Mouse (Mus musculus): ENCODE results near the gene Rfc4. TPM values are rescaled to one million over a fixed set of nuclear protein-coding genes. Genes with fewer than 3 reads are reported as not detected.

Gene Rfc4
- polyA plus RNA-seq, 1 experiment from 2014 or later: 76.2 TPM

- H3K4me2 ChIP-seq (replicated peaks): no peak overlapping the region
- H3K36me3 ChIP-seq: no peaks in the 10 kb centered on the region
- H3K27me3 ChIP-seq: no peaks in the 10 kb centered on the region
- H3K9ac ChIP-seq (replicated peaks): no peak overlapping the region
- H3K4me1 ChIP-seq (replicated peaks): no peaks in the 10 kb centered on the region
- H3K27ac ChIP-seq: no peak overlapping the region
- ATAC-seq: no peak
- H3K9me3 ChIP-seq: no peaks in the 10 kb centered on the region
- 93% methylated on average over 13 of the region's 13 CpGs for WGBS
- H3K4me3 ChIP-seq (replicated peaks): no peak overlapping the region
These were observed 29.5 kb upstream of the Rfc4 start for GRCm38 (mm10) chr16:23157013-23157412.

- H3K4me2 ChIP-seq (replicated peaks): no peak overlapping the region
- no peaks in the 10 kb centered on the region for H3K9me3 ChIP-seq
- ATAC-seq: no peak
- WGBS: 83% methylated on average over 5 of the region's 5 CpGs
- H3K27me3 ChIP-seq: no peaks in the 10 kb centered on the region
- no peak overlapping the region for H3K9ac ChIP-seq (replicated peaks)
- no peaks in the 10 kb centered on the region for H3K4me1 ChIP-seq (replicated peaks)
- H3K27ac ChIP-seq: no peak overlapping the region
- no peaks in the 10 kb centered on the region for H3K36me3 ChIP-seq
- H3K4me3 ChIP-seq (replicated peaks): no peak overlapping the region
These were observed 26.7 kb upstream of the Rfc4 start for GRCm38 (mm10) chr16:23154261-23154660.

DNA sequence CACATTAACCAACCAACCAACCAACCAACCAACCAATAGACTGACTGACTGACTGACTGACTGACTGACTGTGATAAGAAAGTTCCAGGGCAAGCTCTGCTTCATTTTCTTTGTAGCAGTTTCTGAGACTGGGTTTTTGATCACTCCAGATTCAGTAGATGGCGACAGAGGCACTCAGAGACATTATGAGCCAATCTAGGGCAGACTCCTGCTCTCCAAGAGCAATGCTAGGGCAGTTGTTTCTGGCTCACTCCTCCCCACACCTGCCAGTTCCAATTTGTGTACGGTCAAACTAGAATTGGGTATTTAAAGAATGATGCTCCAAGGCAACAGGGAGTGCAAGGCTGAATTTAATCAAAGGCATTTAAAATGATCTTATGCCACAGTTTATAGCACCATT, 23.9 kb upstream of the Rfc4 start:
- Histone ChIP-seq H3K9ac (replicated peaks) (no peak overlapping the region), H3K36me3 (no peaks in the 10 kb centered on the region), H3K27ac (no peak overlapping the region), H3K4me2 (replicated peaks) (no peak overlapping the region), H3K9me3 (no peaks in the 10 kb centered on the region), H3K27me3 (no peaks in the 10 kb centered on the region), H3K4me1 (replicated peaks) (no peaks in the 10 kb centered on the region), H3K4me3 (replicated peaks) (no peak overlapping the region)
- 26% methylated on average over 2 of the region's 2 CpGs for WGBS
- ATAC-seq: no peak

- no peaks in the 10 kb centered on the region for H3K9me3 ChIP-seq
- H3K4me2 ChIP-seq (replicated peaks): no peak overlapping the region
- H3K36me3 ChIP-seq: no peaks in the 10 kb centered on the region
- WGBS: 91% methylated on average over 8 of the region's 8 CpGs
- no peak overlapping the region for H3K9ac ChIP-seq (replicated peaks)
- no peak overlapping the region for H3K27ac ChIP-seq
- no peak for ATAC-seq
- no peaks in the 10 kb centered on the region for H3K27me3 ChIP-seq
- no peak overlapping the region for H3K4me3 ChIP-seq (replicated peaks)
- H3K4me1 ChIP-seq (replicated peaks): no peaks in the 10 kb centered on the region
These were observed 21.9 kb upstream of the Rfc4 start for GRCm38 (mm10) chr16:23149396-23149795.

- H3K9me3 ChIP-seq: no peaks in the 10 kb centered on the region
- no peak overlapping the region for H3K4me2 ChIP-seq (replicated peaks)
- 81% methylated on average over 2 of the region's 2 CpGs for WGBS
- no peak overlapping the region for H3K9ac ChIP-seq (replicated peaks)
- ATAC-seq: no peak
- H3K4me1 ChIP-seq (replicated peaks): no peaks in the 10 kb centered on the region
- H3K27me3 ChIP-seq: no peaks in the 10 kb centered on the region
- no peaks in the 10 kb centered on the region for H3K36me3 ChIP-seq
- H3K27ac ChIP-seq: no peak overlapping the region
- no peak overlapping the region for H3K4me3 ChIP-seq (replicated peaks)
These were observed 21.4 kb upstream of the Rfc4 start for GRCm38 (mm10) chr16:23148936-23149335.

DNA sequence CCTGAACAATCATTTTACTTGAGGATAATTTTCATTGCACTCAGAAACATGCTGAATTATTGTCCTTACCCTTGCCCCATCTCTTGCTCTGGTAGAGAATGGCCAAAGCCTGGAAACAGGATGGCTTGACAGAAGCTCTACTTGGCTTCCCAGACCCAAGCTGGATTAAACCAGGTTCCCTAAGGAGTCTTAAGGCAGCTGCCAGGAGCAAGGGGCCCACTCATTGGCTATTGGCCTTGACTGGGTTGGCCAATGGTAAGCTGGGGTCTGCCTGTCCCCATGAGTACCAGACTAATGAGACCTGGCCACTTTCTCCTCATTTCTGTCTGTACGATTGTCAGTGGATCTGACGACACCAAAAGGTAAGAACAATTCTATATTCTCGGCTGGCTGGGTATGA, 18.7 kb upstream of the Rfc4 start, which contains the start of gene Adipoq:
TSS of gene Adipoq (plus strand) at position 257 of the 400 bp plus-strand sequence.
- Histone ChIP-seq H3K36me3 (no peaks in the 10 kb centered on the region), H3K9ac (replicated peaks) (no peak within 1 kb of the TSS), H3K4me2 (replicated peaks) (no peak within 1 kb of the TSS), H3K4me1 (replicated peaks) (no peaks in the 10 kb centered on the region), H3K27me3 (no peaks in the 10 kb centered on the region), H3K9me3 (no peaks in the 10 kb centered on the region), H3K4me3 (replicated peaks) (no peak within 1 kb of the TSS), H3K27ac (no peak within 1 kb of the TSS)
- no peak for ATAC-seq
- WGBS: 89% methylated on average over 3 of the region's 3 CpGs

- no peak for ATAC-seq
- Histone ChIP-seq H3K4me1 (replicated peaks) (no peaks in the 10 kb centered on the region), H3K4me3 (replicated peaks) (no peak overlapping the region), H3K27ac (no peak overlapping the region), H3K9ac (replicated peaks) (no peak overlapping the region), H3K36me3 (no peaks in the 10 kb centered on the region), H3K9me3 (no peaks in the 10 kb centered on the region), H3K4me2 (replicated peaks) (no peak overlapping the region), H3K27me3 (no peaks in the 10 kb centered on the region)
- 86% methylated on average over 5 of the region's 5 CpGs for WGBS
These were observed 17.7 kb upstream of the Rfc4 start for GRCm38 (mm10) chr16:23145211-23145610.

DNA sequence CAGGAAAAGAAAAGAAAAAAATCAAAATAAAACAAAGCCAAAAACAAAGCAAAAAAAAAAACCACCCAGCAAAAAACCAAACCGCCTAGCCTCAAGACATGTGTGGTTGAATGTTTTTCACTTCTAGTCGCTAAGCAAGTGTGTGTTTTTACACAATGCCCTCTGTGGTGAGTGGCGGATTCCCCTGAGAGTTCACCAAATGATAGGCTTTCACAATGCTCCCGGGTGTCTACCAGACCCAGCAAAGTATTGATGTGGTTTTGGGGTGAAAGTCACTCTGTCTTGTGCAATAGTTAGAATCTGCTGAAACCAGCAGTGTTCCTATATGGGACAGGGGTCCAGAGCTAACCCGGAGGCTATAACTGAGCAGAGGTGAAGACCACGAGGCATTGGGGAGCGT, 16.8 kb upstream of the Rfc4 start:
- Histone ChIP-seq H3K9ac (replicated peaks) (no peak overlapping the region), H3K4me2 (replicated peaks) (no peak overlapping the region), H3K4me3 (replicated peaks) (no peak overlapping the region), H3K4me1 (replicated peaks) (no peaks in the 10 kb centered on the region), H3K9me3 (no peaks in the 10 kb centered on the region), H3K36me3 (no peaks in the 10 kb centered on the region), H3K27me3 (no peaks in the 10 kb centered on the region), H3K27ac (no peak overlapping the region)
- no peak for ATAC-seq
- 90% methylated on average over 7 of the region's 7 CpGs for WGBS

DNA sequence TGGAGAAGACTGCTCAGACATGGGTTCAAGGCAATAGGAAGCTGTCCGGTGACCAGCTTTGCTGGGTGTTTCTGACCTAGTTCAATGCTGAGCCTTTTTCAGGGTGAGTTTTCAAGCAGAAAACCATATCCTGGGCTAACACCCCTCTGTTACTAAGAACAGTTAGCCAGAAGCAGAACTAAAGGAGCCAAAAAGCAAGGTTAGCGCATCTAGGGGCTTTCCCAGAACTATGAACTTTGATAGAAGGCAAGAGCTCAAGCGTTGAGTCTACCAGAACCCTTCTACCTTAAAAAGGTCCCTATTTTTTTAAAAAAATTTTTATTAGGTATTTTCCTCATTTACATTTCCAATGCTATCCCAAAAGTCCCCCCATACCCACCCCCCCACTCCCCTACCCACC, 13.4 kb upstream of the Rfc4 start:
- 96% methylated on average over 3 of the region's 3 CpGs for WGBS
- H3K9me3 ChIP-seq: no peaks in the 10 kb centered on the region
- H3K9ac ChIP-seq (replicated peaks): no peak overlapping the region
- H3K27ac ChIP-seq: no peak overlapping the region
- no peaks in the 10 kb centered on the region for H3K4me1 ChIP-seq (replicated peaks)
- no peak for ATAC-seq
- H3K27me3 ChIP-seq: no peaks in the 10 kb centered on the region
- H3K4me3 ChIP-seq (replicated peaks): no peak overlapping the region
- H3K4me2 ChIP-seq (replicated peaks): no peak overlapping the region
- H3K36me3 ChIP-seq: no peaks in the 10 kb centered on the region

DNA sequence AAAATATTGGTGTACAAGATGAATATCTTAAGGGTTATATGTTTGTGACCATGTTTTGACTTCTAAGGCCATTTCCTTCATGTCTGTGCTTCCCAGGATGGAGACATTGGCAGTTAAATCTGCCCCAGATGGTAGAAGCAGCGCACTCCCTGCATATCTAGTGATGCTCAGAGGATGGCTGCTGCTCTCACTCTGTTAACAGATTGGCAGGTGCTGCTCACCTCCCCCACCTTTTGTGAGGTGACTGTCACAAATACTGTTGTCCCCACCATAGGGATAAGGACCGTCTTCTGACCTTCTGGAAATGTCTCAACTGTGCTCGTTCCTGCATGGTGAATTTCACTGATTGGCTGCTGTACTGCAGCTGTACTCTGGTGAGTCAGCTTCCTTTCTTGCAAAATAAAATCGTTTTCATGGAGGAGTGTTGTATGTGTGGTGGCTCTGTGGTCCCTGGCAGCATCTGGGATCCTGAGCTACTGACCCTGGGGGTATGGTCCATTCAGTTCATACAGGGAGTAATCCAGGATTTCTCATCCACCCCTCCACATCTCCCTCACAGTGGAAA, 9.0 kb upstream of the Rfc4 start:
- 65% methylated on average over 4 of the region's 4 CpGs for WGBS
- H3K4me1 ChIP-seq (replicated peaks): no peaks in the 10 kb centered on the region

DNA sequence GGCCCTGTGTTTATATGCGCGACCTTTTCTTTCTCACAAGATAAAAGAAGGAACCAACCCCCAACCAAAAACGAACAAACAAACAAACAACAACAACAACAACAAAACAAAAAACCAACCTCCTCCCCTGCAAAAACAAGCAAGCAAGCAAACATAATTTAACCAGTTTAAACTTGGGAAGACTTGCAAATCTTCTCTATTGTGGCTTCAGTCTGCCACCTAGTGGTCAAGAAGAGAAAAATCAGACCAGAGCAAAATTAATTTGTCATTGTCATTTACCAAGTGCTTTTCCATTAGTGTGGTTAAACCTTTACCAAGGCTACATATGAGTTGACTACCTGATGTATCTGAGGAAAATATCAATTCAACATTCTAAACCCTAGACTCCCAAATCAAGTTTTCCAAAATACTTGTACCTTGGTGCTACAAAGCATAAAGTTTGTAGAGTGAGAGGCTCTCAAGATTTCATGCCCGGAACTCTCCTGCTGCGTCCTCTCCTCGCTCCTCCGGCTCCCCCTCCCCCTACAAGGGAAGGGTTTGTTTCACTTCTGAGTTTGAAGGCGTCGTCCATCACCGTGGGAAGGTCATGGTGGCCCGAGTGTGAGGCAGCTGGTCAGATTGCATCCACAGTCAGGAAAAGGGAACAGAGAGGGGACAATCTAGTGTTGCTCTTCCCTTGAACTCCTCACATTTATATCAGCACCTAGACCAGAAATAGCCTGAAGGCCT, 8.0 kb upstream of the Rfc4 start:
- Histone ChIP-seq H3K27ac (no peak overlapping the region), H3K9me3 (no peaks in the 10 kb centered on the region), H3K4me1 (replicated peaks) (no peaks in the 10 kb centered on the region), H3K9ac (replicated peaks) (no peak overlapping the region), H3K4me3 (replicated peaks) (no peak overlapping the region), H3K27me3 (no peaks in the 10 kb centered on the region), H3K36me3 (no peaks in the 10 kb centered on the region), H3K4me2 (replicated peaks) (no peak overlapping the region)
- 0 out of 2 replicates have a peak, but pooled peaks have one; percentile 30 for ATAC-seq
- 24% methylated on average over 11 of the region's 11 CpGs for WGBS

More for the DNA sequence above, 9.0 kb upstream of the Rfc4 start:
- Histone ChIP-seq H3K27ac (no peak overlapping the region), H3K27me3 (no peaks in the 10 kb centered on the region), H3K9ac (replicated peaks) (no peak overlapping the region), H3K4me3 (replicated peaks) (no peak overlapping the region), H3K4me2 (replicated peaks) (no peak overlapping the region), H3K9me3 (no peaks in the 10 kb centered on the region), H3K36me3 (no peaks in the 10 kb centered on the region)
- no peak for ATAC-seq

DNA sequence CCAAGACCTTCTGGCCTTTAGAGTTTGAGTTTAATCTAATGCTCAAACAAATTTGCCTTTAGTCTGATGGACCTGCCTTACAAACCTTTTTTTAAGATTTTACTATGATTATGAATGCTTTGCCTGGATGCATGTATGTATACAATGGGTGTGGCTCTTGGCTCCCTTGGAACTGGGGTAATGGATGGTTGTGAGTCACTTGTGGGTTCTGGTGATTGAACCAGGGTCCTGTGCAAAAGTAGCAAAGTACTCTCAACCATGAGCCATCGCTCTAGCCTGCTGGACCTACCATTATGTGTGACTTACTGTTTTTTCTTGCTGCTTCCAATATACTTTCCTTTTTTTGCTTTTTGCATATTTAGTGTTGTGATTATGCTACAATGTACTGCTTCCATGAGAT, 4.8 kb upstream of the Rfc4 start:
- H3K4me3 ChIP-seq (replicated peaks): no peak overlapping the region
- WGBS: 100% methylated on average over 1 of the region's 1 CpGs
- no peaks in the 10 kb centered on the region for H3K27me3 ChIP-seq
- no peaks in the 10 kb centered on the region for H3K36me3 ChIP-seq
- H3K4me2 ChIP-seq (replicated peaks): no peak overlapping the region
- no peak overlapping the region for H3K9ac ChIP-seq (replicated peaks)
- no peak overlapping the region for H3K27ac ChIP-seq
- no peaks in the 10 kb centered on the region for H3K9me3 ChIP-seq
- no peak for ATAC-seq
- H3K4me1 ChIP-seq (replicated peaks): peaks cover 19% of the 10 kb centered on the region

GRCm38 (mm10) chr16:23130303-23130702, 2.8 kb upstream of the Rfc4 start:
- Histone ChIP-seq H3K9ac (replicated peaks) (no peak overlapping the region), H3K4me1 (replicated peaks) (peaks cover 28% of the 10 kb centered on the region), H3K36me3 (no peaks in the 10 kb centered on the region), H3K9me3 (no peaks in the 10 kb centered on the region), H3K4me3 (replicated peaks) (no peak overlapping the region), H3K27me3 (no peaks in the 10 kb centered on the region), H3K4me2 (replicated peaks) (no peak overlapping the region), H3K27ac (no peak overlapping the region)
- ATAC-seq: no peak
- WGBS: 94% methylated on average over 3 of the region's 3 CpGs
